Mouse (Mus musculus): ENCODE data around the gene 3110001I22Rik.
A peak's percentile ranks its signal among the peaks of the same experiment; 100 is the strongest.

3110001I22Rik gene

GRCm38 (mm10) chr16:13716821-13717553 is 45.3 kb downstream of the 3110001I22Rik start:
- peak; percentile 24 for DNase-seq (ENCODE audit: low read depth in 1 of 2, low spot score in 2 of 2)

GRCm38 (mm10) chr16:13722937-13723336 is 51.2 kb downstream of the 3110001I22Rik start:
- DNase-seq (ENCODE audit: low read depth in 1 of 2, low spot score in 2 of 2) = no peak

DNA sequence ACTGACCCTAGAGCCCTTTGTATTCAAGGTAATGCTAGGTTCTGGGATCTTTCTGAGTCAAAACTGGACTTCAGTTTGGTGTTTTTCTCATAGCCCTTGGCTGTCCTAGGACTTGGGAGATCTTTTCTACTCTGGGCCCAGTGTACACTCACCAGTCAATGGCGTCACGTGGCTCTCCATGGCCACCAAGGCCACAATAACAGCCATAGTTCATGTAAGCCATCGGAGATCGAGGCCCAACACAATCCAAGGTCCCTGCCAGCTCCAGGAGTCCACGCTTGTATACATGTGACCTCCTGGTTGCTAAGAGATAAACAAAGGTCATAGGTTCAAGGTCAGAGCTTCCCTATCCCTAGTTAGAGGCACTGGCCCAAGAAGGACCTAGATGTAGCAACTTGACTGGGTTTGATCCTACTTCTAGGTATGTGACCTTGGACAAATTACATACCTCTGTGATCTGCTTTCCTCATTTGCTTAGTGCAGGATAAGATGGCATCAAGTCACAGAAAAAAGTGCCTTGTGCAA is 56.1 kb downstream of the 3110001I22Rik start:
- no peak for DNase-seq (ENCODE audit: low read depth in 1 of 2, low spot score in 2 of 2)

Data from monocyte, adult 2 months (primary cell).